Mouse (Mus musculus) E14TG2a.4 (cell line): ENCODE measurements at regions not wholly inside any gene's neighbourhood (a gene's known extent, or its start where the extent isn't known, plus 50 kb on each side); places are given as distances from the start of the nearest gene placed in this dataset.
A peak's percentile ranks its signal among the peaks of the same experiment; 100 is the strongest.

Experiments
- CTCF ChIP-seq: conservative IDR thresholded peaks from 2 replicates; pipeline ENCODE4 v1.5.1; 2014; ENCODE audit warnings: low read length
- NANOG ChIP-seq: IDR thresholded peaks from 2 replicates; pipeline ENCODE4 v1.6.1; 2014; ENCODE audit warnings: borderline replicate concordance, low read length, mixed read lengths
- POU5F1 ChIP-seq: IDR thresholded peaks from 2 replicates; pipeline ENCODE4 v1.6.1; 2014; ENCODE audit warnings: low read length, borderline replicate concordance

DNA sequence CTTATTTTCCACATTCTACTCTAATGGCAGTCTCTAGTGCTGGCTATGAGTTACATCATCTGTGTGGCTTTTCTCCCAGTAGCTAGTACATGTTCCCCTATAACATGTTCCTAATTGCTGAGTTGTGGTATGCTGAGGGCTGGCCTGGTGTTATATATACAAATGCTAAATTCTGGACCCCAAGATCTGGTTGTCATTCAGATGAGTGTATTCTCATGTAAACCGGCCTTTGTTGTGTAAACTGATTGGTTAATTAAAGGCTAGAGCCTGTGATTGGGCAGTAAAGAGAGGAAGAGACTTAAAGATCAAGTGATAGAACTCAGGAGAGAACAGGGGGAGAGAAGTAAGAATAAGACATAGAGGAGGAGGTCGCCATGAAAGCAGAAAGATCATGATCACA, 102.6 kb downstream of the Zfp36l1 start:
- TF ChIP-seq CTCF (no peak), POU5F1 (peak; percentile 96), NANOG (peak; percentile 98)
